Mouse (Mus musculus) adrenal gland (tissue): ENCODE data around the gene Cmip.

Source experiments
- intact Hi-C: fragments of 180-260 bp; cut with DNase I; formaldehyde crosslinking; loops from one replicate; pipeline ENCODE4 v1.15.1; 2025
- long read RNA-seq, 2 experiments: library from polyadenylated mRNA; unstranded; transcript quantifications; one replicate each; pipeline ENCODE4 v2.0.0; 2020; ENCODE audit warnings: borderline replicate concordance in 1 of 2; ENCODE audit not compliant: insufficient replicate concordance in 1 of 2

The Cmip gene
- long read RNA-seq, experiment 1, transcript Cmip-202 (21 exons, 2,408 nt) = major isoform, 5 of 52 reads
- long read RNA-seq, experiment 1, partial matches to known transcripts = 28 of 52 reads
- long read RNA-seq, experiment 1, other reads (novel, unspliced or antisense) = 19 of 52 reads
- long read RNA-seq, experiment 2, partial matches to known transcripts = 22 of 39 reads
- long read RNA-seq, experiment 2, other reads (novel, unspliced or antisense) = 14 of 39 reads

DNA sequence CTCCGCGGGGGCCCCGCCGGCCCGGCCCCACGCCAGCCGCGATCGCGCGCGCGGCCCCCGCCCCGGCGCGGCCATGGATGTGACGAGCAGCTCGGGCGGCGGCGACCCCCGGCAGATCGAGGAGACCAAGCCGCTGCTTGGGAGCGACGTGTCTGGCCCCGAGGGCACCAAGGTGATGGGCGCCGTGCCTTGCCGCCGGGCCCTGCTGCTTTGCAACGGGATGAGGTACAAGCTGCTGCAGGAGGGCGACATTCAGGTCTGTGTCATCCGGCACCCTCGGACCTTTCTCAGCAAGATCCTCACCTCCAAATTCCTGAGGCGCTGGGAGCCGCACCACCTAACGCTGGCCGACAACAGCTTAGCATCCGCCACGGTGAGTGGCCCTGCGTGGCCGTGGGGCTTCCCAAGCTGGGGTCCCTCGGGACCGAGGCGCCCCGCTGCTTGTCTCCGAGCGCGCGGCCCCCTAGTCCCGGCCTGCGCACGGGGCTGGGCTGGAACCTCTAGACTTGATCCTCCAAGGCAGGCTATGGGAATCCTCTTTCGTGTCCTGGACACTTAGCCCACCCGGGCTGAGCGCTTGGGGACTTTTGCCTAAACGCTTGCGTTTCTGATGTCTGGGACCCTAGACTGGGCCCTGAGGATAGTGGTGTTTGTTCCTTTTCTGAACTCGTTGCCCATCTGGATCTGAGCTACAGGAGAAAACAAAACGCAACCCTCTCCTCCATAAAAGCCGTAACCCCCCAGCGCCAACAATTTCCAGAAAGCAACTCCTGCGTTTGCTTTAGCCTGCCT is at the start of gene Cmip:
Gene Cmip (plus strand): TSS at position 36 of the 792 bp plus-strand sequence.
- intact Hi-C loops = loop anchor here (10.0 kb wide), 1 partner anchor 128 kb away; no protein-coding TSS in a partner anchor

DNA sequence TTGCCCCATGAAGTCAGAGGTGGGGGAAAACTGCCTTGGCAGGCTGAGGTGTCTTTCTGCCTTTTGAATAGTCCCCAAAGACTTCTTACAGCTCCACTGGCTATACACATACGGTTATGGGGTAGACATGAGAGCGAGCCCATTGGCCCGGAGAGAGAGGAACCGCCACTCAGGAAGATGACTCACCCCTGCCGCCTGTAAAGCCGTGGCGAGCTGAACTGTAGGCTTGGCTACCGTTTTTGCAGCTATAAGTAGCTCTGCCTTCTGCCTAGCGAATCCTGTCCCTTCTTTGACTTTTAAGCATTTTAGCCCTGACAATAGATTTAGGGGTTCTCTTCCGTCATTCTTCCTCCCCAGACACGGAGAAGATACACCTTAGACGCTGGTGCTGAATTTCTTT is 47.7 kb upstream of the Cmip start:
- intact Hi-C loops = no loop called here

DNA sequence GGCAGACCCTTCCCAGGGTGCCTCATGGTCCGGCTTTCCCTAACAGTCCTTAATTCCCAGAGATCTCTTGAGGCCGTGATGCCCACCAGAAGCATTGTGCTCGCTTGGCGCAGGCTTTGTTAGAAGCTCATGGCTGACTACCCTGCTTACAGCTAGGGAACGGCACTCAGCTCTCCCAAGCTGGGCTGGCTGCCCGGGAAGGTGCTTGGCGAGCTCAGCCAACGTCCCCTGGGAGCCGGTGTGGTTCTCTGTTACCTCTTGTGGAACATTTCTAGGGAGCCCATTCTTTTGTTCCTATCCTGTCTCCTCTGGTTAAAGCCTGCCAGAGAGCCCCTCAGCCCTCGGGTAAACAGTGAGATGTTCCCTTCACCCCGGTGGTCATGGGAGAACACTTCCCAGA is 44.8 kb upstream of the Cmip start:
- intact Hi-C loops = no loop called here

DNA sequence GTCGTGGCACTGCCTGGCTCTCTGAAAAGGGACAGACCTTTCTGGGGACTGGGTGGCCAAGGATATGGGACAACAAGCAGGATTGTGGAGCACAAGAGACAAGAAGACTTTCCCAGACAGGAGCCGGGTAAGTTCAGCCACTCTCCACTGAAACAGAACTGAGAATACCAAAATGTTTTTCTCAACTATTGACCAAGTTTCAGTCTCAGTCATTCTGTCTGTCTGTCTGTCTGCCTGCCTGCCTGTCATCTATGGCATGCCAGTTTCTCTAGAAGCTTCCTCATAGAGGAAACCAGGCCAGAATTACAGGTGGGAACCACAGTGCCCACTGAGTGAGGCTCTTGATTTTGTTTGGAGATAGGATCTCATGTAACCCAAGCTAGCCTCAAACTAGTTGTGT is 39.1 kb upstream of the Cmip start:
- intact Hi-C loops = no loop called here

DNA sequence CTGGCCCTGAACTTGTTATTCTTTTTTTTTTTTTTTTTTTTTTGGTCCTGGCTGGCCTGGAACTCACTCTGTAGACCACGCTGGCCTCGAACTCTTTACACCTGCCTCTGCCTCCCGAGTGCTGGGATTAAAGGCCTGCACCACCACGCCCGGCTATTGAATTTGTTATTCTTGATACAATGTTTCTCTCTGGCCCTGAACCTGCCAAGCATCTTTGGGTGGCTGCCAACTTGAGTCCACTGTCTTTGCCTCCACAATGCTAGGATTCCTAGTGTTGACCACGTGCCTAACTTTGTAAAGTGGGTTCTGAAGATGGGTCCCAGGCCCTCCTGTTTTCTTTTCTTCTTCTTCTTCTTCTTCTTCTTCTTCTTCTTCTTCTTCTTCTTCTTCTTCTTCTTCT is 34.5 kb upstream of the Cmip start:
- intact Hi-C loops = loop anchor here (5.0 kb wide), 1 partner anchor 245 kb away; no protein-coding TSS in a partner anchor

DNA sequence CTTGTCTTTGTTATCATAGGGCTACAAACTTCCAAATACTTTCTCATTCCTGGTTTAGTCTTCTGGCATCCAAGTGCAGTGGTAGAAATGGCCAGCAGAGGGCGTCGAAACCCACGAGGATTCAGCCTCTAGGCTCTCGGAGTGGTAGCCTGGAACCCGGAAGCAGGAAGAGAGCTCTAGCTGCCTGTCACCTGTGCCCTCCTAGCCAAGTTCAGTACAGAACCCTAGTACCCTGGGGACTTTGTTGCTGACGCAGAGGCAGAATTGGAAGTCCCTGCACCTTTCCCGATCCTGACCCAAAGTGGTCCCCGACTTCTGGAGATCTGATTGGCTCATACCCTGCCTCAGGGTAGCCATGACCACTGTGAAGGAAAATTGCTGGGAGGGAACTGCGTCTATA is 32.2 kb upstream of the Cmip start:
- intact Hi-C loops = loop anchor here (5.0 kb wide), 2 partner anchors 153 to 243 kb away; no protein-coding TSS in a partner anchor

DNA sequence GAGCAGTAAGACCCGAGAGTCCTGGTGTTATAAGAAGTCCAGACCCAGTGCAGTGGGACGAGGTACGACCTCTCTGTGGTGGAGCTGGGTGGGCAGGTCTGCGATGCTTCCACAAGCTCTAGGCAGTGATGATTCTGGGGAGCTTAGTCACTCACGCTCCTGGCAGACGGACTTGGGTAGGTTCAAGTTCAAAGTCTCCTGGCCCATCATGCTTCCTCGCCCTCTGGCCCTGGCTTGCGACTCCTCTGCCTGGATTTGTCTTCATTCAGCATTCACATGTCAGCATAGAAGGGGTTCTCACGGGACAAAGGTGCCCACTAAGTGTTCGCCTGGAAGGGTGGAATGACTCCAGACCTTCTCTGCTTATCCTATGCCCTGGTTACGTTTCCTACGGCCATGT is 30.6 kb upstream of the Cmip start:
- intact Hi-C loops = loop anchor here (5.0 kb wide), 1 partner anchor 151 kb away; no protein-coding TSS in a partner anchor

DNA sequence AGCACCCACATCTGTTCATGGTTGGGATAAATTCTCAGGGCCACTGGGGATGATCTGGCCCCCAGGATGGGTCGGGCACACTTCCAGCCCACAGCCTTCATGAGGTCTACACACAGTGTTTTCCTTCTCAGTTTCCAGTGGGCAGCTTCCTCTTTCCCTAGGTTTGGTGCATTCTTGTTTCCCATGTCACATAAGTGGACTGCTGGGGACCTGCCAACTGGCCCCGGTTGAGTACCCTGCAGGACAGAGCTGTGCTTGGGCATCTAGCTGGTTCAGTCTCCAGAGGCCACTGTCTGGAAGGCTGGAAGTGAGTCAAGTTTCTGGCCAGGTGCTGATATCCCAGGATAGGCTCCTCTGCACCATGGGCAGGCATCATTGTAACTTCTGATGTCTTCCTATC is 29.5 kb upstream of the Cmip start:
- intact Hi-C loops = loop anchor here (5.0 kb wide), 1 partner anchor 150 kb away; no protein-coding TSS in a partner anchor

DNA sequence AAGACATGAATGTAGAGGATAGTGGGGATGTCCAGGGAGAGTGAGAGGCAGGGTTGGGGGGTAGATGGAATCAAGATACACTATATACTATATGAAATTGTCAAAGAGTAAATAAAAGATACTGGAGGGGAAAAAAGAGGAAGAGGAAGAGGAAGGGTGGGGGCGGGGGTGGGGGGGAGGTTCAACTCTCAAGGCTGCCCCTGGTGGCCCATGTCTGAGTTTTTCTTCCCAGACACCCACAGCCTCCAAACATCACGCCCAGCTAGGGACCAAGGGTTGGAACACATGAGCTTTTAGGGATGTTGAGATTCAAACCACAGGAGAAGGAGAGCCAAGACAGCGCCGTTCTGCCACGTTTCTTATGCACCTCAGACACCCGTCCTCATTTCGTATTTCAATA is 23.7 kb upstream of the Cmip start:
- intact Hi-C loops = no loop called here

DNA sequence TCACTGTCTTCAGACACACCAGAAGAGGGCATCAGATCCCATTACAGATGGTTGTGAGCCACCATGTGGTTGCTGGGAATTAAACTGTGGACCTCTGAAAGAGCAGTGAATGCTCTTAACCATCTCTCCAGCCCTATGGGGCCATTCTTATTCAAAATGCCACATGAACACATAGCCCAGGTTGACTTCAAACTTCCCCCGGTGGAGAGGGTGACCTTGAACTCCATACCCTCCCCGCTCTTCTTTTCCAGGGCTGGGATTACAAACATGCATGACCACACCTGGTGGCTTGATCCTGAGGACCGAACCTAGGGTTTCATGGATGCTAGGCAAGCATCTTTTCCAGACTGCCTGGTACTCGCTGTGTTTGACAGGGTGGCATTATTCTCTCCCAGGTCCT is 20.3 kb upstream of the Cmip start:
- intact Hi-C loops = no loop called here

DNA sequence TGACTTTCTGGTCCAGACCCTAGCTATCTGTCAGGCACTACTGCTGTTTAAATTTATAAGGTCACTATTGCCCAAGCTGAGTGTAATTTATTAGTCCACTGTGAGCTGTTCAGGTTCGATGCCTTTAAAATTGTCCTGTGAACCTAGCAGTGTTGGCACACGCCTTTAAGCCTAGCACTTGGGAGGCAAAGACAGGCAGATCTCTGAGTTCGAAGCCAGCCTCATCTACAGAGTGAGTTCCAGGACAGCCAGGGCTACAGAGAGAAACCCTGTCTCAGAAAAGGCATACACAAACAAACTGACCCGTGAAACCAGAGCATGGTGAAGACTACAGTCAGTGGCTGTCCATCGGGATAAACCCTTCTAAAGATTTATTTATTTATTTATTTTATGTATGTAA is 16.5 kb upstream of the Cmip start:
- intact Hi-C loops = no loop called here

DNA sequence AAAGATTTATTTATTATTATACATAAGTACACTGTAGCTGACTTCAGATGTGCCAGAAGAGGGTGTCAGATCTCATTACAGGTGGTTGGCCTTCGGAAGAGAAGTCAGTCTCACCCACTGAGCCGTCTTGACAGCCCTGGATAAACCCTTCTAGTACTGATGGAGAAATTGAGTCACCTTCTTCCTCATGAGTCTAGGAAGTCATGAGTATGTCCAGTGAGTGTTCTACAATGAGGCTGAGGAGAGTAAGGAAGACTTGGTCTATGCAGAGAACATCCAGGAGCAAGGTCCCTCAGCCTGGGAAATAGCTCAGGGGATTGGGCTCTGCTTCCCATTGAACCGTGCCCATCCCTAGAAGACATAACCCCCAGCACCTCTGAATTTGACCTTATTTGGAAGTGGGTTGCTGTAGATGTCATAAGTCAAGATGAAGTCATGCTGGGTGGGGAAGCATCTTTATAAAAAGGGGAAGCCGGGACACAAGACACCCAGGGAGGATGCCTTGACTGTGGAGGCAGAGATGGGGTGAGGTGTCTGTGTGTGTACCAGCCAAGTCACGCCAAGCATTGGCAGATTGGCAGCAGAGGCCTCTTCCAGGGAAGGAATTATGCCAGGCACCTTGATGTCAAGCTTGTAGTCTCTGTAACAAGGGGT is 15.9 kb upstream of the Cmip start:
- intact Hi-C loops = no loop called here

DNA sequence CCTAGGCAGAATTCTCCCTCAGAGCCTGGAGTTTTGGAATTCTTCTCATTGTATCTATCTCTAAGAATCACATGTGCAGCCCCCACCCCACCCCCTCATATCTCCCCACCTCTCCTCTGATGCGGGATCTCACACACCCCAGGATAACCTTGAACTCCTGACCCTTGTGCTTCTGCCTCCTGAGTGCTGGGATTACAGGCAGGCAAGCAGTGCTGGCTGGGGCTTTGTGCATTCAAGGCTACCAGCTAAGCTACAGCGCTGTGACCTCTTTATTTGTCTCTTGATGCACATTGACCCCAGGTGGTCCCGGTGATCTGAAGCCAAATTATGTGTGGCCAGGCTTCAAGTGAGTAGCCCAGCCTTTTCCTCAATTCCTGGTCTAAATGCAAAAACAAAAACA is 15.0 kb upstream of the Cmip start:
- intact Hi-C loops = no loop called here

DNA sequence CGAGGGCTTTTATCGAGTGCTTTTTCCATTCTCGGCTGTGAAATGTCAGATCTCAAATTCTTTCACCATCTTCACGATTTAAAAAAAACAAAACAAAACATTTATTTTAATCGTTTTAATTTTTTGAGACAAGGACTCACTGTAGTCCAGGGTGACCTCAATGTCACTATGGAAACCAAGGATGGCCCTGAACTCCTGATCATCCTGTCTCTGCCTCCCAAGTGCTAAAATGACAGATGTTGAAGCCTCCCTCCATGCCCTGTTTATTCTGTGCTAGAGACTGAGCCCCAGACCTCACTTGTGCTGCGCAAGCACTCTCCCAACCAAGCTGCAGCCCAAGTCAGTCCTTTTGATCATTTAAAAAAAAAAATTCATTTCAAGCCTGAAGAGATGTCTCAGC is 14.6 kb upstream of the Cmip start:
- intact Hi-C loops = no loop called here

DNA sequence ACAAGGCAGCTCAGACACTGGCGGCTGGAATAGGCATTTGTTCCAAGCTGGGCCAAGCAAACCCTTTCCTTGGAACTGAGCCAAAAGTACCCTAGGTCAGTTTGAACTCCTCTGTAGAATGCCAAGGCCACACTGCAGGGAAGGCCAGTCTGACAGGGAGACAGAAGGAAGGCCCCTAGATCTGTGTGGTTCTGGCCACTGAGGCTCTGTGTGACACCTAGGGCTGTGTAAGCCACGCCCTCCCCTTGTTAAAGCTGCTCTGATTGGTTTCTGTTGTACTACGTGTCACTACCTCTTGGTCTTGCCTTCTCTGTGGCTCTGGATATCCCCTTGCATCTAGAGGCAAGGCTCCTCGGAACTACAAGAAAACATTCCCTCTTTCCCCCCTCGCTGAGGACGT is 12.3 kb upstream of the Cmip start:
- intact Hi-C loops = no loop called here

DNA sequence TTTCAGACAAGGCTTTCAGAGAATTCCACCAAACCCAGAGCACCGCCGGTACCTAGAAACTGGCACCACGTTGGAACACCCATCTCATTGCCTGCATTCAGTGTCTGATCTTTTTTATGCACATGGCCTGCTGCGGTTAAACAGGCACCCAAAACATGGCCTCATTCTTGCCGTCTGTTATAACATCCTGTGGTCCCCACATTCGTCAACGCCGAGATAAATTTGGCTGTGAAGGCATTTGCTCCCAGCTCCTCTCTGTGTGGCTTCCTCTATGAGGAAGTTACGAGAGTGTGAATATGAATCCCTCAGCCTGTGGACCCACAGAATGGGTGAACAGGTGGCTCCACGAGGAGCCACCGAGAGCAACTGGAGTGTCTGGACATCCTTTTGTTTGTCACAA is 8.5 kb upstream of the Cmip start:
- intact Hi-C loops = no loop called here

DNA sequence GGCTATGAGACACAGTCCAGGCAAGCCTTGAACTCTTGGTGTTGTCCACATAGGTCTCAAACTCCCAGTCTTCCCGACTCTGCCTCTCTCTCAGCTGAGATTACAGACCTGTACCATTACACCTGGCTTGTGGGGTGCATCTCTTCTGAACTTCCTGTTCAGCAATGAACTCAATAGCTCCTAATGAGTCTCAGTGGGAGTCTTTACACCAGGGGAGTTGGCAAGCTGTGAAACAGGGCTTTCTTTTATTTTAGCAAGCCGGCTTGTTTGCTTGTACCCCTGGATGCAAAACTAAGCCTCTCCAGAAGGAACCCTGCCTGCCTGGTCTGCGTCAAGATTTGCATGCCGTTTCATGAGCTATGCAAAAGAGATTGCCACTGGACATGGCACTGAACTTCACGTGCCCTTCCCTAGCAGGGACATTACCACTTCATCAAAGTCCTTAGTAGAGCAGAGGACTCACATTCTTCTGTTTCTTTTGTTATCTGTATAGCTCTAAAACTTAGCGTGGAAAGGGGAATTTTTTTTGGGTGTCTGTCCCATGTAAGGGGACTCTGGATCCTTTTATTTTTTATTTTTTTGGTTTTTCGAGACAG is 5.7 kb upstream of the Cmip start:
- intact Hi-C loops = loop anchor here (10.0 kb wide), 1 partner anchor 134 kb away; no protein-coding TSS in a partner anchor

DNA sequence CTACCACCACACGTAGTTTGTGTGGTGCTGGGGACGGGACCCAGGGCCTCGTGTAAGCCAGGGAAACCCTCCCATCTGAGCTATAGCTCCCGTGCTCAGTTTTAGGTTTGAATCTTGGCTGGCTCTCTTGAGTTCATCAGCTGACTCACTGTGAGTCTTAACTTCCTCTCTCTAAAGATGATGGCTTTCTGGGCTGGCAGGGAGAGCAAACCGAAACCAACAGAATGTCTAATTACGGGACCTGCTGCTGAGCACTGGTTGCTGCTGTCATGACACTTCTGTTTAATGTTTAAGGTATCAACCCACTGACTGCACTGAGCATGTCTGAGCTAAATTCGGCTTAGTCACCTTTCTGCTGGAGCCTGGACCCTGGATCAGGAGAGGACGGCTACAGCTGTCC is 4.2 kb upstream of the Cmip start:
- intact Hi-C loops = loop anchor here (10.0 kb wide), 1 partner anchor 132 kb away; no protein-coding TSS in a partner anchor

DNA sequence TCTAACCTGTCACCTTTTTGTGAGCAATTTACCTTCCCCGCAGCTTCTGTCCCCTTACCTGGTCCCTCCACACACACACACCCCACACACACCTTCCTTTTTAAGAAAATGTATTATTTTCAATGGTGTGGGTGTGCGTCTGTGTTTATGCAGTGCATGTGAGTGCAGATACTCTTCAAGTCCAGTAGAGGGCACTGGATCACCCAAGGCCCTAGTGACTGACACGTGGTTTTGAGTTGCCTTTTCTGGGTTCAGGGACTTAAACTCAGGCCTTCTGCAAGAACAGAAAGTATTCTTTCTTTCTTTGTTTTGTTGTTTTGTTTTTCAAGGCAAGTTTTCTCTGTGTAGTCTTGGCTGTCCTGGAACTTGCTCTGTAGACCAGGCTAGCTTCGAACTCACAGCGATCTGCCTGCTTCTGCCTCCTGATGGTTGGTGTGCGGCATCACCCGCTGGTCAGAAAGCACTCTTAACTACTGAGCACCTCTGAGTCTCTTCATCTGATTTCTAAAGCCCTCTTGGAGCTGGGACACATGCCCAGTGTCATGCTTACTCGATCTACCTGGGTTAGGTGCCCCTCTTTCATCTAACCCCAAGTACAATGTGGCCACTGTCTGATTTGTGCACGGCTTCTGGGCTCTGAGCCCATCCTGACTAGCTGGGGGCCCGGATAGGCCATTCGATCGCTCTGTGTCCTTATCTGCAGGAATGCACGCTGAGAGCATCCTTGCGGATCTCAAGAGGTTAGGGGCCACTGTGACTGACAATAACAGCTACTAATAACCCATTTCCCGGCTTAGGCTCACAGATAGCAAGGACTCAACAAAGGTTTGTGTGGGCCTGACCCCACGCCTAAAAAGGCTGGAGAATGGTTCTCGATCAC is 3.2 kb upstream of the Cmip start:
- intact Hi-C loops = loop anchor here (10.0 kb wide), 1 partner anchor 131 kb away; no protein-coding TSS in a partner anchor

DNA sequence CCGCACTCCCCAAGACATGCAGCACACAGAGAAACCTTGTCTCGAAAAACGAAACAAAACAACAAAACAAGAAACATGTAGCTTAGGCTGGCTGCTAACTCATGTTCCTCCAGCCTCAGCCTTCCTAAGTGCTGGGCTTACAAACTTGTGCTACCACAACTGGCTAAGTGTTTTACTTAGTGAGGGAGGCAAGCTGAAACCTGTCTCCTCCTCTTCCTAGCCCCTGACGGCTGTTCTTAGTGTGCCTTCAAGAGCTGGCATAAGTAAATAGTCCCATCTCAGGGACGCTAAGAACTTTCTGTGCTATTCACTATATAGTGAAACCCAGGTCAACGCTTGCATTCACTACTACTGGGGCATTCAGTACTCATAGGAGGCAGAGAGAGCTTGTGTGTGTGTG is 2.4 kb upstream of the Cmip start:
- intact Hi-C loops = loop anchor here (10.0 kb wide), 1 partner anchor 130 kb away; no protein-coding TSS in a partner anchor
